Mouse (Mus musculus) myocyte (in vitro differentiated cells): Measurements from ENCODE around the gene Dip2c.

Experiments used
- E2F4 ChIP-seq: IDR thresholded peaks from one replicate; pipeline ENCODE4 v1.6.1; 2011; ENCODE audit warnings: mild to moderate bottlenecking, control low read depth, moderate library complexity; ENCODE audit not compliant: insufficient read depth
- MAX ChIP-seq: IDR thresholded peaks from one replicate; pipeline ENCODE4 v1.6.1; 2011; ENCODE audit warnings: low read depth, mild to moderate bottlenecking, control low read depth
- MYOD1 ChIP-seq, 3 experiments: IDR thresholded peaks; one replicate each; pipeline ENCODE4 v1.6.1; 2011; ENCODE audit warnings: control low read depth in 2 of 3, low read depth in 2 of 3, mild to moderate bottlenecking in 2 of 3, moderate library complexity in 1 of 3; ENCODE audit not compliant: insufficient read length in 2 of 3, control insufficient read depth in 1 of 3
- POLR2A ChIP-seq: IDR thresholded peaks from one replicate; pipeline ENCODE4 v1.6.1; 2011; ENCODE audit warnings: low read depth, mild to moderate bottlenecking, control low read depth, moderate library complexity; ENCODE audit not compliant: insufficient read length
- POLR2AphosphoS2 ChIP-seq: IDR thresholded peaks from one replicate; pipeline ENCODE4 v1.6.1; 2011; ENCODE audit warnings: low read depth, control low read depth; ENCODE audit not compliant: insufficient read length
- SRF ChIP-seq: IDR thresholded peaks from one replicate; pipeline ENCODE4 v1.6.1; 2011; ENCODE audit warnings: low read depth; ENCODE audit not compliant: control insufficient read depth, insufficient read length
- TCF12 ChIP-seq: IDR thresholded peaks from one replicate; pipeline ENCODE4 v1.6.1; 2011; ENCODE audit warnings: mild to moderate bottlenecking, control low read depth; ENCODE audit not compliant: poor library complexity, insufficient read depth, severe bottlenecking
- USF1 ChIP-seq: IDR thresholded peaks from one replicate; pipeline ENCODE4 v1.6.1; 2011; ENCODE audit warnings: low read depth, mild to moderate bottlenecking, control low read depth, moderate library complexity

- TF ChIP-seq MAX: no peak
- no peak for TF ChIP-seq E2F4
- no peak for TF ChIP-seq TCF12
- no peak for TF ChIP-seq POLR2A
- TF ChIP-seq POLR2AphosphoS2: no peak
- no peak for TF ChIP-seq MYOD1 (IDR thresholded peaks at IDR 0.05; ENCODE audit: control insufficient read depth in 1 of 3, insufficient read length in 2 of 3, low read depth in 2 of 3)
- TF ChIP-seq SRF: no peak
- no peak for TF ChIP-seq USF1
Measured at GRCm38 (mm10) chr13:9684153-9684923, 408.0 kb downstream of the Dip2c start.
